Mouse (Mus musculus): Measurements from ENCODE around the gene Dqx1.

DNA sequence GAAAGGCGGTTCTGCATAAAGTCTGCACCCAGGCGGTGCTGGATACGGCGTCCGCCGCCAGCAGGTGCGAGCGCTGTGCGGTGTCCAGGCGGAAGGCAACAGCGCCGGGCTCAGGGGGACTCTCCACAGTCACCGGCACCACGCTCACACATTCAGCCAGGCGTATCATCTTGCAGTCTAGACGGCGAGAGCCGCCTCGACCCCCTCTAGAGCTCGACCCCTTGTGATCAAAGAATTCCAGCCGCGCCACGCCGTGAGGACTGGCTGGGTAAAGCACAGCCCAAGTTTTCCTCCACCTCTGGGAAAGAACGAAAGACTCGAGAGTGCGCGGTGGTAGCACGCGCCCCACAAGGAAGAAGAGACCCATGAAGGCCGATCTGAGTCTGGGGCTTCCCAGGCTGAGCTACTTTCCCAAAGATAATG lies 24.9 kb upstream of the Dqx1 start:
- TF ChIP-seq CTCF (IDR thresholded peaks at IDR 0.05; ENCODE audit: control insufficient read depth, insufficient read depth, insufficient read length) (no peak), MAX (IDR thresholded peaks at IDR 0.05) (no peak), MYOG (IDR thresholded peaks at IDR 0.05; ENCODE audit: control insufficient read depth, extremely low read depth, insufficient read length) (no peak), USF1 (IDR thresholded peaks at IDR 0.05; ENCODE audit: low read depth) (no peak)

Data from C2C12 (cell line).